Mouse (Mus musculus) intestine, postnatal 0 days (tissue): ENCODE results near the gene Eif2b2. TPM values are rescaled to one million over a fixed set of nuclear protein-coding genes. Genes with fewer than 3 reads are reported as not detected.

ENCODE experiments used
- ATAC-seq: fragments of 200-750 bp; cut with Nextera tagmentation; 2 replicates; pipeline ENCODE4 v1.8.0; 2017; ENCODE audit warnings: mild to moderate bottlenecking, moderate TSS enrichment, moderate library complexity
- H3K27ac ChIP-seq: fragments of 300-500 bp; sonication (generic); 2 replicates; pipeline ENCODE4 v1.5.1; 2014; ENCODE audit warnings: mild to moderate bottlenecking, low read depth, low read length, moderate library complexity
- H3K27me3 ChIP-seq: fragments of 300-500 bp; sonication (generic); replicated peaks from 2 replicates; pipeline ENCODE4 v1.6.1; 2014; ENCODE audit warnings: low read length, mixed read lengths; ENCODE audit not compliant: control insufficient read depth, insufficient read depth
- H3K36me3 ChIP-seq: fragments of 300-500 bp; sonication (generic); 2 replicates; pipeline ENCODE4 v1.6.1; 2014; ENCODE audit warnings: mild to moderate bottlenecking, moderate library complexity; ENCODE audit not compliant: control insufficient read depth, insufficient read depth
- H3K4me1 ChIP-seq: fragments of 300-500 bp; sonication (generic); replicated peaks from 2 replicates; pipeline ENCODE4 v1.6.1; 2014; ENCODE audit warnings: antibody characterized with exemption, low read length, mixed read lengths; ENCODE audit not compliant: control insufficient read depth, insufficient read depth
- H3K4me2 ChIP-seq: fragments of 300-500 bp; sonication (generic); replicated peaks from 2 replicates; pipeline ENCODE4 v1.6.1; 2014; ENCODE audit warnings: low read depth, mild to moderate bottlenecking, moderate library complexity
- H3K4me3 ChIP-seq: fragments of 300-500 bp; sonication (generic); 2 replicates; pipeline ENCODE4 v1.5.1; 2014; ENCODE audit warnings: low read depth, low read length
- H3K9ac ChIP-seq: fragments of 300-500 bp; sonication (generic); 2 replicates; pipeline ENCODE4 v1.6.1; 2014; ENCODE audit warnings: mild to moderate bottlenecking, low read depth, low read length
- H3K9me3 ChIP-seq: fragments of 300-500 bp; sonication (generic); 2 replicates; pipeline ENCODE4 v1.6.1; 2016; ENCODE audit warnings: mixed run types; ENCODE audit not compliant: control insufficient read depth
- CTCF ChIP-seq: sonication (generic); IDR thresholded peaks from 2 replicates; pipeline ENCODE4 v1.5.1; 2016; ENCODE audit warnings: low read depth, mild to moderate bottlenecking, control low read depth, antibody characterized with exemption, moderate library complexity
- WGBS: fragments of 180-500 bp; shearing (Covaris S2); extraction: QIAGEN DNeasy Blood & Tissue Kit; methylation state at CpG from one replicate; pipeline ENCODE4 v1.1.7; 2014; 5-methylcytosine and 5-hydroxymethylcytosine counted together
- polyA plus RNA-seq: library from polyadenylated mRNA; unstranded; fragments of >200 nt; fragmentation: Nextera tagmentation; extraction: Ambion mirVana; gene quantifications from 2 replicates; pipeline ENCODE4 v1.2.1, GENCODE M21; 2015

Gene Eif2b2
- polyA plus RNA-seq, 1 experiment from 2014 or later: 44.9 TPM

DNA sequence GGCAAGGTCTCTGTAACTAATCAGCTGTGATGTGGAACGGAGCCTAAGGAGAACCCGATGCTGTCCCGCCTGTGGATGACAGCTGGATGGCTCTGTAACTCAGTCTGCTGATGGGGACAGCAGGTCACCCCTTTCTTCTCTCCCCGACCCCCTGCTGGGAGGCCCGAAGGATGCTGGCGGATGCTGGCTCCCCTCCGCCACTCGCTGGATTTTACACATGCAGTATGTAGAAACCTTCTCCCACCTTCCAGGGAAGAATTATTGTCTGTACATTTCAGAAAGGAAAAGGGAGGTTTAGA is 37.0 kb upstream of the Eif2b2 start:
- TF ChIP-seq CTCF: no peak
- H3K36me3 ChIP-seq: no peaks in the 10 kb centered on the region
- H3K27me3 ChIP-seq: 0 out of 2 replicates have a peak, but pooled peaks cover 6% of the 10 kb centered on the region
- no peak overlapping the region for H3K4me3 ChIP-seq
- no peaks in the 10 kb centered on the region for H3K4me1 ChIP-seq
- H3K4me2 ChIP-seq: no peak overlapping the region
- no peak for ATAC-seq
- WGBS: 26% methylated on average over 8 of the region's 8 CpGs
- no peaks in the 10 kb centered on the region for H3K9me3 ChIP-seq
- H3K27ac ChIP-seq: no peak overlapping the region
- H3K9ac ChIP-seq: no peak overlapping the region

DNA sequence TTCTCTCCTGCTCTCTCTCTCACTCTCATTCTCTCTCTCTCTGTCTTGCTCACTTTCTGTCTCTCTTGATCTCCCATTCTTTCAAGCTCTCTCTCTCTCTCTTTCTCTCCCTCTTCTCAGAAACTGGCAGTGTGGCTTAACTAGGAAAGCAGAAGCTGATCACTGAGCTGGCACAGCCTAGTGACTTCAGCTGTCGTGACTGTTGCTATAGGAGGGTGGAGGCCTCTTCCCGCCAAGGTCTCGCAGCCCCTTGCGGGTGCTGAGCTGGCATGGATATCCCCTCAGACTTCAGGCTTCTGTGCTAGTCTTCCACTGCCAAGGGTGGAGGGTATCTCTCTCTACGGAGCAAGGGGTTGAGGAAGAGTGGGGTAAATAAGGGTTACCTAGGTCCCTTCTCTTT is 36.4 kb upstream of the Eif2b2 start:
- Histone ChIP-seq H3K36me3 (no peaks in the 10 kb centered on the region), H3K4me2 (no peak overlapping the region), H3K9ac (no peak overlapping the region), H3K9me3 (no peaks in the 10 kb centered on the region), H3K27ac (no peak overlapping the region), H3K4me1 (no peaks in the 10 kb centered on the region), H3K27me3 (0 out of 2 replicates have a peak, but pooled peaks cover 3% of the 10 kb centered on the region), H3K4me3 (no peak overlapping the region)
- no peak for TF ChIP-seq CTCF
- no peak for ATAC-seq
- 78% methylated on average over 5 of the region's 5 CpGs for WGBS

DNA sequence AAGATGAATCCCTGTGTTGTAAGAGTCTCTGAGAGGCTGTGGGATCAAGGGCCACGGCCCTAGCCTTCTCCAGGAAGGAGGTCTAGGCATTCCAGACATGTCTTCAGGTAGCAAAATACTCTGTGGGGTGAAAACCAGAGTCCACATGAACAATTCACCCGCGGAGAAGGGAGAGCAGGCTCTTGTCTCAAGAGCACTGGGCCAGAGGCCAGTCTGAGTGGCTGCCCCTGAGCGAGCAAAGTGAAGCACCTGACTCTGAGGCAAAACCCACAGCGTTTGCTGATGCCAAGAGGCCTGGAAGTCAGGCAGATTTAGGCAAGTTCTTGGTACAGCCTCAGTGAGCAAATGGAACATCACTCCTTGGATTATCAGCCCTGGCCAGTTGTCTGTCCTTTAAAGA is 35.2 kb upstream of the Eif2b2 start:
- Histone ChIP-seq H3K36me3 (no peaks in the 10 kb centered on the region), H3K4me2 (no peak overlapping the region), H3K27ac (no peak overlapping the region), H3K9ac (no peak overlapping the region), H3K4me1 (no peaks in the 10 kb centered on the region), H3K4me3 (no peak overlapping the region), H3K9me3 (no peaks in the 10 kb centered on the region), H3K27me3 (no peaks in the 10 kb centered on the region)
- ATAC-seq: no peak
- no peak for TF ChIP-seq CTCF
- WGBS: 56% methylated on average over 5 of the region's 5 CpGs

DNA sequence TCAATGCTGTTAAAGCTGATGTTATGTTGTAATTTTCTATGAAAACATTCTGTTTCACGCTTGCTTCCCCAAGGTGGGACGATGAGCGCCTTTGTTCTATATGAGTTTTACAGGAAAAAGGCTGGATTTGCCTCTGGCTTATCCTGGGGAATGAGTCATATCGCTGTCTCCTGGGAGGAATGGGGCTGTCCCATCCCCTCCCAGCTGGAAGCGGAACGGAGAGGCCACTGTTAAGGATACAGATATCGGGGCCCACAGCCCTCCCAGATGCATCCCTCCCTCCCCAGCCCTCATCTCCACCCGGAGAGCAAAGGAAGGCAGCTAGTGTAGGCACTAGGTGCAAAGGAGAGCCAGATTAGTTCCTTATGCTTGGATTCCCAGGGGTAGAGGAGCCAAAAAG is 33.5 kb upstream of the Eif2b2 start:
- Histone ChIP-seq H3K36me3 (no peaks in the 10 kb centered on the region), H3K4me2 (no peak overlapping the region), H3K9ac (no peak overlapping the region), H3K27ac (no peak overlapping the region), H3K4me3 (no peak overlapping the region), H3K9me3 (no peaks in the 10 kb centered on the region), H3K27me3 (no peaks in the 10 kb centered on the region), H3K4me1 (no peaks in the 10 kb centered on the region)
- ATAC-seq: no peak
- no peak for TF ChIP-seq CTCF
- 38% methylated on average over 8 of the region's 8 CpGs for WGBS

DNA sequence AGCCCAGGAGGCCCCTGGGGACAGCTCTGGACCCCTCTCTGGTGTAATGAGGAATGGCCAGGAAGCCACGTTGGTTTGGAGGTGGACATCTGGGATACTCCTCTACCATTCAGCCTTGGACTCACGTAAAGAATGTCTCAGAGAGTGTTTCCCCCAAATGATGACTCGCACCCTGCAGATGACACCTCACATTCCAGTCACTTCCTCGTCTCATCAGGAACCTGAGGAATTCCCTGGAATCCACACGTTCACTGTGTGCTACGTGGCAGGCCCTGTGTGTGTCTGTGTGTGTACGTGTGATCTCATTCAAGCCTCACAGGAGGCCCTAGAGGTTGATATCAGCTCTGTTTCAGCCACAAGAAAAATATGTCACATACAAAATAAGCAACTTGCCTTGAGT is 32.9 kb upstream of the Eif2b2 start:
- 60% methylated on average over 7 of the region's 7 CpGs for WGBS
- H3K27ac ChIP-seq: no peak overlapping the region
- no peak for TF ChIP-seq CTCF
- no peak overlapping the region for H3K4me3 ChIP-seq
- H3K36me3 ChIP-seq: no peaks in the 10 kb centered on the region
- no peak for ATAC-seq
- no peaks in the 10 kb centered on the region for H3K9me3 ChIP-seq
- H3K4me1 ChIP-seq: no peaks in the 10 kb centered on the region
- no peaks in the 10 kb centered on the region for H3K27me3 ChIP-seq
- no peak overlapping the region for H3K4me2 ChIP-seq
- no peak overlapping the region for H3K9ac ChIP-seq

DNA sequence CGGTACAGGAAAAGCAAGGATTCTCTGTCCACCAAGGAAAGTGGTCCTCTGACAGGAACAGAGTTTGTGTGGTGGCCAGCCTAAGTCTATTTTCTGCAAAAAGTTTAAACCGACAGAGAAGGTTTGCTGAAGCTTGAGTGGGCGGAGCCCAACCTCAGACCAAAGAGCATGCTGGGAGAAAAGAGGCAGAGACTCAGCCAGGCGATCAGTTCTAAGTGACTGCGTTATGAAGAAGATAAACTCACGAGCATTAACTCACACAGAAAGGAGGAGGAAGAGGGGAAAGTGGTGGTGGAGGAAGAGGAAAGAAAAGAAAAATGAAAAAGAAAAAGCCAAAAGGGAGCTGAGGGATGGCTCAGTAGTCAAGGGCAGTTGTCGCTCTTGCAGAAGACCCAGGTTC is 29.0 kb upstream of the Eif2b2 start:
- H3K27ac ChIP-seq: no peak overlapping the region
- H3K27me3 ChIP-seq: no peaks in the 10 kb centered on the region
- no peak for ATAC-seq
- H3K9ac ChIP-seq: no peak overlapping the region
- no peaks in the 10 kb centered on the region; the same call in 1 of the 2 replicates for H3K4me1 ChIP-seq
- no peaks in the 10 kb centered on the region for H3K9me3 ChIP-seq
- 70% methylated on average over 7 of the region's 7 CpGs for WGBS
- no peaks in the 10 kb centered on the region for H3K36me3 ChIP-seq
- no peak overlapping the region for H3K4me2 ChIP-seq
- no peak overlapping the region for H3K4me3 ChIP-seq
- no peak for TF ChIP-seq CTCF
